Mouse (Mus musculus) mesoderm, embryonic 11.5 days (tissue): ENCODE measurements at regions not wholly inside any gene's neighbourhood (a gene's known extent, or its start where the extent isn't known, plus 50 kb on each side); places are given as distances from the start of the nearest gene placed in this dataset.

Experiments
- DNase-seq: peaks from one replicate; pipeline ENCODE4 v3.0.0-alpha.2; 2012; ENCODE audit warnings: low read depth, low spot score

- DNase-seq: no peak
These were observed 56.6 kb upstream of the Rpl38 start for GRCm38 (mm10) chr11:114611690-114612089.

GRCm38 (mm10) chr11:114608009-114608408 lies 60.3 kb upstream of the Rpl38 start:
- no peak for DNase-seq

GRCm38 (mm10) chr11:114603108-114603507 lies 65.2 kb upstream of the Rpl38 start:
- no peak for DNase-seq

GRCm38 (mm10) chr11:114597225-114597624 lies 71.1 kb upstream of the Rpl38 start:
- DNase-seq: peak; percentile 42

- no peak for DNase-seq
These were observed 75.4 kb upstream of the Rpl38 start for GRCm38 (mm10) chr11:114592961-114593360.

- no peak for DNase-seq
These were observed 79.8 kb upstream of the Rpl38 start for GRCm38 (mm10) chr11:114588554-114588953.

GRCm38 (mm10) chr11:114587986-114588385 lies 80.3 kb upstream of the Rpl38 start:
- DNase-seq: no peak

GRCm38 (mm10) chr11:114586400-114586799 lies 81.9 kb upstream of the Rpl38 start:
- DNase-seq: no peak

- DNase-seq: no peak
These were observed 83.5 kb upstream of the Rpl38 start for GRCm38 (mm10) chr11:114584804-114585203.

GRCm38 (mm10) chr11:114584146-114584545 lies 84.2 kb upstream of the Rpl38 start:
- no peak for DNase-seq

- DNase-seq: no peak
These were observed 88.3 kb upstream of the Rpl38 start for GRCm38 (mm10) chr11:114579986-114580385.

GRCm38 (mm10) chr11:114578551-114578950 lies 89.8 kb upstream of the Rpl38 start:
- no peak for DNase-seq

- DNase-seq: no peak
These were observed 91.5 kb upstream of the Rpl38 start for GRCm38 (mm10) chr11:114576803-114577202.

GRCm38 (mm10) chr11:114571144-114571869 lies 97.0 kb upstream of the Rpl38 start:
- DNase-seq: no peak

GRCm38 (mm10) chr11:114570076-114570475 lies 98.2 kb upstream of the Rpl38 start:
- no peak for DNase-seq

- peak; percentile 60 for DNase-seq
These were observed 100.2 kb upstream of the Rpl38 start for GRCm38 (mm10) chr11:114567814-114568800.

- peak; percentile 43 for DNase-seq
These were observed 101.1 kb upstream of the Rpl38 start for GRCm38 (mm10) chr11:114567045-114567780.

GRCm38 (mm10) chr11:114564949-114565348 lies 103.4 kb upstream of the Rpl38 start:
- no peak for DNase-seq

GRCm38 (mm10) chr11:114563172-114563571 lies 105.2 kb upstream of the Rpl38 start:
- no peak for DNase-seq

GRCm38 (mm10) chr11:114554576-114554975 lies 113.7 kb upstream of the Rpl38 start:
- no peak for DNase-seq

- DNase-seq: no peak
These were observed 114.3 kb upstream of the Rpl38 start for GRCm38 (mm10) chr11:114553992-114554391.

- DNase-seq: no peak
These were observed 116.1 kb upstream of the Rpl38 start for GRCm38 (mm10) chr11:114552176-114552575.
